Mouse (Mus musculus): Measurements from ENCODE around the gene Fbxo34.
"Not testable (repeated sequence)": the region's sequence is repeated elsewhere in the genome, so short reads cannot be mapped to it uniquely, and the experiment has no call there.

The Fbxo34 gene

GRCm38 (mm10) chr14:47560714-47561113 lies 110.5 kb downstream of the Fbxo34 start:
- DNase-seq (ENCODE audit: low read depth, low spot score): no peak

GRCm38 (mm10) chr14:47562530-47562929 lies 112.3 kb downstream of the Fbxo34 start:
- no peak for DNase-seq (ENCODE audit: low read depth, low spot score)

- no peak for DNase-seq (ENCODE audit: low read depth, low spot score)
These were observed 112.9 kb downstream of the Fbxo34 start for GRCm38 (mm10) chr14:47563106-47563505.

- DNase-seq (ENCODE audit: low read depth, low spot score): peak; percentile 98
These were observed 117.9 kb downstream of the Fbxo34 start for GRCm38 (mm10) chr14:47567962-47568652.

- not testable (repeated sequence) for DNase-seq (ENCODE audit: low read depth, low spot score)
These were observed 120.3 kb downstream of the Fbxo34 start, which contains the start of gene Atg14 for GRCm38 (mm10) chr14:47570549-47570948. TSS of gene Atg14 (minus strand) at chr14:47570649.

- DNase-seq (ENCODE audit: low read depth, low spot score): no peak
These were observed 122.5 kb downstream of the Fbxo34 start for GRCm38 (mm10) chr14:47572707-47573106.

GRCm38 (mm10) chr14:47574721-47575120 lies 124.5 kb downstream of the Fbxo34 start:
- DNase-seq (ENCODE audit: low read depth, low spot score): no peak

- no peak for DNase-seq (ENCODE audit: low read depth, low spot score)
These were observed 126.5 kb downstream of the Fbxo34 start for GRCm38 (mm10) chr14:47576687-47577086.

- peak; percentile 19 for DNase-seq (ENCODE audit: low read depth, low spot score)
These were observed 127.9 kb downstream of the Fbxo34 start for GRCm38 (mm10) chr14:47578086-47578485.

- DNase-seq (ENCODE audit: low read depth, low spot score): no peak
These were observed 131.1 kb downstream of the Fbxo34 start for GRCm38 (mm10) chr14:47581280-47581679.
